Mouse (Mus musculus): ENCODE measurements around the gene Gm8909. TPM values are rescaled to one million over a fixed set of nuclear protein-coding genes. Genes with fewer than 3 reads are reported as not detected.
A peak's percentile ranks its signal among the peaks of the same experiment; 100 is the strongest.
"Not testable (repeated sequence)": the region's sequence is repeated elsewhere in the genome, so short reads cannot be mapped to it uniquely, and the experiment has no call there.

The Gm8909 gene
- polyA plus RNA-seq, 1 experiment from 2014 or later: not detected

DNA sequence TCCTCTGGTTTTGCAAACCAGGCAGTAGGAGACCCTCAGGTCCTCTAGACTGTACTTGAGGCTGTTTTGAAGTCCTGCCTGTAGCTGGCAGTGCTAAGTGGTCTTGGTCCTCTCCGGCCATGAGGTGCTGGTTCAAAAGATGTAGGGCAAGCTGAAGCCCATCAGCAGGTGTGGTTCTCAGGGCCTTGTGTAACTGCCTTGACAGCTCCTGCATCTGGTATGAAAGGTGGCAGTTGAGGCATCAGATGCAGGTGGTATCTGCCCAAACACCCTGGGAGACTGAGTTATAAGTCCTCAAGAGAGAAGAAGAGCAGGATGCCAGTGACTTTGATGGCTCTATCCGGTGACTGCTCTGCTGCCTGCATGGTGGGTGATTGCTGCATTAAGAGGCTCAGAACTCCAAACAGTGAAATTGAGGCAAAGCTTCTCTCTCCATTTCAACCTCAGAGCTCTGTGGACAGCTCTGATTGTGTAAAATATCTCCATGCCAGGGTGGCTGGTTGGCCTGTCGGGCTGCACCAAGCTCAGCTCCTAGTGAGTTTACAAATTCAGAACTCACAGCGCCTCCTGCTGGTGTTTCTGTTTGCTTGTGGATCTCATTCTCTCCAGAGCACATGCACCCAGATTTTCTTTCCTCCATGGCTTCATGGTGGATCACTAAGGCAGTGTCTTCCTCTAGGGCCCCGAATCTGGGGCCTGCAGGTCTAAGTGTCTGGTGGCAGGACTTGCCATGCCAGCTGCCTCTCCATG is 36.6 kb downstream of the Gm8909 start:
- ATAC-seq (no peak), DNase-seq (ENCODE audit: low read depth, low spot score) (no peak)
- TF ChIP-seq CTCF (IDR thresholded peaks at IDR 0.05): no peak
- ChIA-PET POLR2A (no interaction called here), CTCF (interaction anchor here (1.0 to 1.7 kb wide), 2 partner anchors 71 to 97 kb away, joined by 6 to 10 read pairs; no protein-coding TSS in a partner anchor)
- in situ Hi-C loops (cut with MboI; ENCODE audit: low pct_unique_long_range_greater_than_20kb): loop anchor here (10.0 kb wide), 2 partner anchors 53 to 67 kb away; no protein-coding TSS in a partner anchor
- H3K27me3 ChIP-seq: no peaks in the 10 kb centered on the region

DNA sequence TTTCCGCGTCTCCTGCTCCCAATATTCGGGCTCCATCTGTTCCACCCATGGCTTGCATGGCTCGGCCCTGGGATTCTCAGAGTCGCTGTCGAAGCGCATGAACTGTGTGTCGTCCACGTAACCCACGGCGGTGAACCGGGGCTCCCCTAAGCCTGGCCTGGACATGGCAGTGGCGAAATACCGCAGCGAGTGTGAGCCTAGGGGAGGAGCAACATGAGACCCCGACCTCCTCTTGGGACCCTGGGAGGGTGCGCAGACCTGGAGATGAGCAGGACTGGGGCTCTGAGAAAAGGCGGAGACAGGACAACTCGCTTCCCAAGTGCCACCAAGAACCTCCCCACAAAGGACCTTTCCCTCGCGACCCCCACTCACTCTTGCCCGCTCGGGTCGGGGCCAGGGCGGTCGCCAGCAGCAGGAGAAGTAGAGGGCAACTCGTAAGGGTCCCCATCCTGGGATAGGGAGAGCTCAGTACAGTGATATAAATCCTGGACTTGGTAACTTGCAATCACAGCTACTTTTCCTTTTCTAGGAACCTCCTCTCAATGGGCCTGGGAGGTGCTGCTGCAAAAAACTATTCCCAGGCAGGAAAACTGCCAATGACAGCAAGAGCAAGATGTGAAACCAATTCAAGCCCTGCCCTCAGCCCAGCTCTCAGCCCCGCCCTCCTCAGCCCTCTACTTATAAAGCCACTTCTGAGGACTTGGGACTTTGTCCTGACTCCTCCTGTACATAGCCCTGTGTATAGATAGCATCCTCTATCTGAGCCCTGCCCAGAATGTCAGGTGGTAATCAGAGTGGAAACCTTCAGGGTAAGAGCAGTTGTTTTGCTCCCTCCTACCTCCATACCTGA is 39.1 kb downstream of the Gm8909 start, which contains the start of gene Gm7030:
TSS of gene Gm7030 (minus strand) at position 458 of the 850 bp plus-strand sequence.
- ATAC-seq; CTCF ChIA-PET; DNase-seq (ENCODE audit: low read depth, low spot score); POLR2A ChIA-PET; in situ Hi-C loops (cut with MboI; ENCODE audit: low pct_unique_long_range_greater_than_20kb); H3K27me3 ChIP-seq: not testable (repeated sequence)

GRCm38 (mm10) chr17:36128525-36128924 is 39.8 kb downstream of the Gm8909 start:
- DNase-seq (ENCODE audit: low read depth, low spot score); POLR2A ChIA-PET; CTCF ChIA-PET; ATAC-seq; H3K27me3 ChIP-seq; in situ Hi-C loops (cut with MboI; ENCODE audit: low pct_unique_long_range_greater_than_20kb): not testable (repeated sequence)

- POLR2A ChIA-PET; ATAC-seq; DNase-seq (ENCODE audit: low read depth, low spot score); in situ Hi-C loops (cut with MboI; ENCODE audit: low pct_unique_long_range_greater_than_20kb); CTCF ChIA-PET; H3K27me3 ChIP-seq: not testable (repeated sequence)
These were observed 44.2 kb downstream of the Gm8909 start for GRCm38 (mm10) chr17:36124111-36124510.

- H3K27me3 ChIP-seq; in situ Hi-C loops (cut with MboI; ENCODE audit: low pct_unique_long_range_greater_than_20kb): not testable (repeated sequence)
- ChIA-PET POLR2A (interaction anchor here (0.7 kb wide), 1 partner anchor 57 kb away, joined by 3 read pairs; no protein-coding TSS in a partner anchor), CTCF (interaction anchor here (0.7 to 1.2 kb wide), 2 partner anchors 61 to 124 kb away, joined by 3 to 4 read pairs; no protein-coding TSS in a partner anchor)
- ATAC-seq (peak; percentile 77), DNase-seq (ENCODE audit: low read depth, low spot score) (peak; percentile 33)
These were observed 46.9 kb downstream of the Gm8909 start, which contains the start of gene Gm19684 for GRCm38 (mm10) chr17:36121352-36122020. Gm19684 (plus strand) TSS chr17:36121678.

- ChIA-PET CTCF (interaction anchor here (0.7 kb wide), 1 partner anchor 123 kb away, joined by 3 read pairs; no protein-coding TSS in a partner anchor), POLR2A (interaction anchor here (0.7 kb wide), 1 partner anchor 56 kb away, joined by 3 read pairs; no protein-coding TSS in a partner anchor)
- ATAC-seq; in situ Hi-C loops (cut with MboI; ENCODE audit: low pct_unique_long_range_greater_than_20kb); DNase-seq (ENCODE audit: low read depth, low spot score); H3K27me3 ChIP-seq: not testable (repeated sequence)
These were observed 47.5 kb downstream of the Gm8909 start for GRCm38 (mm10) chr17:36120839-36121238.

DNA sequence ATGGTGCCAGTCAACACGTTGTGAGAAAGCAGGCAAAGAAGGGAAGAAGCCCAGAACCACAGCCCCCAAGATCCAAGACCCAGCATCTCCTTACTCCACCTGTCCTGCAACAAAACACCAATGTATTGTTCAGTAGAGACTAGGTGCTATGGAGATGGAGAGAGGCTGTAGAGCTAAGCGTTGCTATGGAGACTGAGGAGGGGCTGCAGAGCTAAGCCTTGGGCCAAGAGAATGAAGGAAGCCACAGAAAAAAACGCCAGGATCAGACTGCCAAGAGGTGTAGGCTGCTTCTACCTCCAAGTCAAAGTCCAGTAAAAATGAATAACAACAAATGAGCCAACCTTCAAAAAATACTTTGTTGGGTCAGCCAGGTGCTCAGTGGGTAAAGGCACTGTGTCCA is 51.8 kb downstream of the Gm8909 start:
- CTCF ChIA-PET; POLR2A ChIA-PET; ATAC-seq; DNase-seq (ENCODE audit: low read depth, low spot score); H3K27me3 ChIP-seq: not testable (repeated sequence)
- in situ Hi-C loops (cut with MboI; ENCODE audit: low pct_unique_long_range_greater_than_20kb): loop anchor here (5.0 to 10.0 kb wide), 3 partner anchors 82 to 182 kb away; partner anchors contain the start of gene H2-T23

Other genes with a start within 250 kb of the Gm8909 start
- gene Abcf1, start 198.8 kb downstream of the Gm8909 start, polyA plus RNA-seq (2021): 110 TPM
- 74.4 TPM for gene Gnl1, start 188.7 kb downstream of the Gm8909 start, polyA plus RNA-seq (2021)
- 39.1 TPM for gene Prr3, start 188.3 kb downstream of the Gm8909 start, polyA plus RNA-seq (2021)
- gene H2-T24, start 148.0 kb downstream of the Gm8909 start, polyA plus RNA-seq (2021): 0.31 TPM
- gene H2-T23, start 135.7 kb downstream of the Gm8909 start, polyA plus RNA-seq (2021): 28.3 TPM
- 24.8 TPM for gene H2-T22, start 125.8 kb downstream of the Gm8909 start, polyA plus RNA-seq (2021)
- not detected for gene Gm6034, start 125.6 kb downstream of the Gm8909 start, polyA plus RNA-seq (2021)
- 9.1 TPM for gene Gm11127, start 110.2 kb downstream of the Gm8909 start, polyA plus RNA-seq (2021)
- gene Gm19684, start 46.9 kb downstream of the Gm8909 start, polyA plus RNA-seq (2021): 0.06 TPM
- not detected for gene Gm7030, start 39.1 kb downstream of the Gm8909 start, polyA plus RNA-seq (2021)
- not detected for gene H2-T3, start 21.8 kb upstream of the Gm8909 start, polyA plus RNA-seq (2021)
- 41.5 TPM for gene Rpp21, start 89.5 kb upstream of the Gm8909 start, polyA plus RNA-seq (2021)
- gene Trim39, start 103.7 kb upstream of the Gm8909 start, polyA plus RNA-seq (2021): 21.0 TPM
- gene H2-M10.2, start 118.0 kb upstream of the Gm8909 start, polyA plus RNA-seq (2021): 0.06 TPM
- gene H2-M10.1, start 157.6 kb upstream of the Gm8909 start, polyA plus RNA-seq (2021): not detected
- not detected for gene H2-M10.3, start 199.9 kb upstream of the Gm8909 start, polyA plus RNA-seq (2021)